Mouse (Mus musculus): ENCODE results near the gene Serinc1. TPM values are rescaled to one million over a fixed set of nuclear protein-coding genes. Genes with fewer than 3 reads are reported as not detected.

Gene Serinc1
- polyA plus RNA-seq, 1 experiment from 2014 or later, result 408 TPM

DNA sequence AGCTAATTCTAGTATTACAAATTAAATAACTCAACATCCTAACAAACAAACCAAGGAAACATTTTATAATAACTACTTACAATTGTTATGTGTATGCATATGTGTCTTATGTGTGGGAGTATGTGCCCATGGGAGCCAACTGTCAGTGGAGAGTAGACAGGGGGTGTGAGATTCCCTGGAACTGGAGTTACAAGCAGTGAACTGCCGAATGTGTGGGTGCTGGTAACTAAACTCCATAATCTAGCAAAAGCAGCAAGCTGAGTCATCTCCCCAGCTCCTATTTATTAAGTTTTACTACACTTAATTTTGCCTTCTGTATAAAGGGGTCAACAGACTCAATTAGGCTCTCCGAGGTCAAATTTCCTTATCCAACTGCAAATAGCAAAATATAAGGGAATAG lies 1.3 kb downstream of the Serinc1 start:
- Histone ChIP-seq H3K27ac (replicated peaks) (no peak overlapping the region), H3K9ac (peak overlapping the region; percentile 95), H3K4me2 (peak overlapping the region; percentile 76), H3K4me3 (peak overlapping the region; percentile 91), H3K9me3 (no peaks in the 10 kb centered on the region), H3K4me1 (replicated peaks) (peaks cover 45% of the 10 kb centered on the region), H3K27me3 (0 out of 2 replicates have a peak, but pooled peaks cover 3% of the 10 kb centered on the region), H3K36me3 (peaks cover 13% of the 10 kb centered on the region)
- 65% methylated on average over 2 of the region's 2 CpGs for WGBS
- no peak for ATAC-seq (ENCODE audit: low read depth)

DNA sequence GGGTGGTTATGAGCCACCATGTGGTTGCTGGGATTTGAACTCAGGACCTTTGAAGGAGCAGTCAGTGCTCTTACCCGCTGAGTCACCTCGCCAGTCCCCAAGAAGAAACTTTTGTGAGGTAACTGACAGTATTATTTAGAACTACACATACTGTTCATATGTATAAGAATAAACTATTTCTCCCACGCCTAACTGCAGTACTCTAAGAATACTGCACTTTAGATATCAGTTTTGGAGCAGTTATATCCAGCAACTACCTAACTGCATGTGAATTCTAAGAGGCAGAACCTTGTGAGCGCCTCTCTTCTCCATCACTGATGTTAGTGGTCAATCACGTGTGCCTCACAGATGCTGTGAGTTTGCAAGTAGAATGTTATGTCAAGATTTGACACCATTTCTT lies 5.9 kb downstream of the Serinc1 start:
- Histone ChIP-seq H3K27me3 (no peaks in the 10 kb centered on the region), H3K27ac (replicated peaks) (no peak overlapping the region), H3K4me2 (no peak overlapping the region), H3K4me3 (no peak overlapping the region), H3K9ac (no peak overlapping the region), H3K4me1 (replicated peaks) (peaks cover 45% of the 10 kb centered on the region), H3K36me3 (peaks cover 52% of the 10 kb centered on the region), H3K9me3 (no peaks in the 10 kb centered on the region)
- ATAC-seq (ENCODE audit: low read depth), result no peak
- WGBS, result 94% methylated on average over 5 of the region's 5 CpGs

DNA sequence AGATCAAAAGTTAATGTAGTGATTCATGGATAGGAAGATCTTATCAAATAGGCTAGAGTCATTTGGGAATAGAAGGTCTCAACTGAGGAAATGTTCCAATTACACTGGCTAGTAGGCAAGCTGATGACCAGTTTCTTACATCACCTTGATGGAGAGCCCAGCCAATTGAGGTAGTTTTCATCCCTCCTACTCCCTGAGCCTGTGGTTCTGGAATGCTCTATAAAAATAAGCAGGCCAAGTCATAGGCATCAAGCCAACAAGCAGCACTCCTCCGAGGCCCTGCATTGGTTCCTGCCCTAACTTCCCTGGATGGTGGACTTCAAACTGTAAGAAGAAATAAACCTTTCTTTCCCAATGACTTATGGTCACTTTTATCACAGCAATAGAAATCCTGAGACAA lies 17.1 kb downstream of the Serinc1 start:
- H3K27me3 ChIP-seq, result no peaks in the 10 kb centered on the region
- no peak overlapping the region for H3K27ac ChIP-seq (replicated peaks)
- 74% methylated on average over 1 of the region's 1 CpGs for WGBS
- H3K4me2 ChIP-seq, result no peak overlapping the region
- no peaks in the 10 kb centered on the region for H3K4me1 ChIP-seq (replicated peaks)
- no peak overlapping the region for H3K9ac ChIP-seq
- H3K36me3 ChIP-seq, result peaks cover 76% of the 10 kb centered on the region
- no peak for ATAC-seq (ENCODE audit: low read depth)
- no peaks in the 10 kb centered on the region for H3K9me3 ChIP-seq
- H3K4me3 ChIP-seq, result no peak overlapping the region

DNA sequence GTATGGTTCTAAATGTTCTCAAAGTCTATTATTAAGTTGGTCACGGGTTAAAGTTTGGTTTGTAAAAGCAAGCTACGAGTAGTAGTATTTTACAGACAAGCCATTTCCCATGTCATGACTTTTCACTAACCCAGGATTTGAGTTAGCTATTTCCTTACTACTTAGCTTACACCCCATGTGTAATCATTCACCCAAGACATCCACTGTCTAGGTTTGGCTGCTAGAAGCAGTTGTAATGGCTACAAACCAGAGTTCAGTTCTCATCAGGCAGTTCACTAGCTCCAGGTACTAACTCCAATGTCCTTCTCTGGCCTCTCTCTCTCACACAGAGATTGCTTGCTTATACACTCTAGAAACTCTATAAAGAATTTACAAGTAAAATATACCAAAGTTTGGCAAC lies 17.7 kb downstream of the Serinc1 start:
- Histone ChIP-seq H3K4me2 (no peak overlapping the region), H3K4me3 (no peak overlapping the region), H3K27me3 (no peaks in the 10 kb centered on the region), H3K9ac (no peak overlapping the region), H3K36me3 (peaks cover 72% of the 10 kb centered on the region), H3K9me3 (no peaks in the 10 kb centered on the region), H3K27ac (replicated peaks) (no peak overlapping the region), H3K4me1 (replicated peaks) (no peaks in the 10 kb centered on the region)
- ATAC-seq (ENCODE audit: low read depth), result no peak
- WGBS, result 94% methylated on average over 2 of the region's 2 CpGs

DNA sequence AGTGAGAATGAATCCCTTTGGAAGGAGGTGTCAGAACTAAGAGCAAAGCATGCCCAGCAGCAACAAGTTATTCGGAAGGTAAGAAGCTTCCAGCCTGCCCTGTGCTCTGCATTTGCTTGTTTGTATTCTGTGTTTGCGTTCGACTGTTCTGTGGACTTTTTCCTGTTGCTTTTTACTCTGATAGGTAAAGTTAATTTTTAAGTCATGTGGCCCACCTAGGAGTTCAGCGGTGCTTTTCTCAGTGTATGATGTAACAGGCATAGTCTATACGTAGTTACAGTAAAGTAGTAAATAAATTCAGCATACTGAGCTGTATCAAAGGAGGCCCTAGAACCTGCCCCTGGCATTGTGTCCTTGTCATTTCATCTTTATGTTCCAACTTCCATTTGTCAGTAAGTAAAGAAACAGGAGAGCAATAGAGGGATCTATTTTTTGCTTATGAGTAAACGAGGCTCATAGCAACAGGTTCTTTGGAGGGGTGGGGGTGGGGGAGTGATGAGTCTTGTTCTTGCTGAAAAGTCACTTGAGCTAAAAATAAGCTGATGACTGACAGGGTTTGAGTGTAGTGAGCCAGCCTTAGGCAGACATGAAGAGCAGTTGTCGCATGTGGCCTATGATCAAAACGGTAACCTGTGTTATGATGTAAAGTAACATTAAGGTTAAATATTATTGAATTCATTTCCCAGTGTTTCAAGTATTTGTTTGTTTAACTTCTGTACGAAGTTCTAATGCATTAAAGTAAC lies 32.7 kb downstream of the Serinc1 start:
- H3K4me3 ChIP-seq, result no peak overlapping the region
- no peak overlapping the region for H3K27ac ChIP-seq (replicated peaks)
- WGBS, result 92% methylated on average over 9 of the region's 9 CpGs
- H3K36me3 ChIP-seq, result peaks cover 40% of the 10 kb centered on the region
- no peak overlapping the region for H3K9ac ChIP-seq
- no peak overlapping the region for H3K4me2 ChIP-seq
- ATAC-seq (ENCODE audit: low read depth), result no peak
- H3K9me3 ChIP-seq, result no peaks in the 10 kb centered on the region
- H3K4me1 ChIP-seq (replicated peaks), result no peaks in the 10 kb centered on the region
- H3K27me3 ChIP-seq, result no peaks in the 10 kb centered on the region

DNA sequence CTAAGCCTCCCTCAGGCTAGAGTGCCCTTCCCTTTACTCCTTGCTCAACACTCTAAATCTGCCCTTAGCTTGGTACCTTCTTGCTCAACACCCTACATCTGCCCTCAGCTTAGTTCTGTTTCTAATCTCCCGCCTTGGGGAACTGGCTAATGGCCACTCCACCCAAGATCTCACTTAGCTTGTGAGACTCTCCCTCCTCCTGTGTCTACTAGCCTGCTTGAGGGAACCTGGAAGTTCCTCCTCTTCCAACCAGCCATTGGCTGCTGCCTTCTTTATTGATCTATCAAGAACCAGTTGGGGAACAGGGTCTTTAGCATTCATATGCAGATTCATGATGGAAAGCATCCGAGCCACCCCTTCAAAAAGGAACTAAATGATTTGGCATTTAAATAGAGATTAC lies 40.3 kb downstream of the Serinc1 start:
- no peak overlapping the region for H3K27ac ChIP-seq (replicated peaks)
- peaks cover 30% of the 10 kb centered on the region for H3K4me1 ChIP-seq (replicated peaks)
- ATAC-seq (ENCODE audit: low read depth), result no peak
- 69% methylated on average over 2 of the region's 2 CpGs for WGBS
- no peak overlapping the region for H3K4me3 ChIP-seq
- H3K36me3 ChIP-seq, result peaks cover 22% of the 10 kb centered on the region
- H3K9me3 ChIP-seq, result no peaks in the 10 kb centered on the region
- H3K4me2 ChIP-seq, result no peak overlapping the region
- H3K9ac ChIP-seq, result no peak overlapping the region
- H3K27me3 ChIP-seq, result no peaks in the 10 kb centered on the region

DNA sequence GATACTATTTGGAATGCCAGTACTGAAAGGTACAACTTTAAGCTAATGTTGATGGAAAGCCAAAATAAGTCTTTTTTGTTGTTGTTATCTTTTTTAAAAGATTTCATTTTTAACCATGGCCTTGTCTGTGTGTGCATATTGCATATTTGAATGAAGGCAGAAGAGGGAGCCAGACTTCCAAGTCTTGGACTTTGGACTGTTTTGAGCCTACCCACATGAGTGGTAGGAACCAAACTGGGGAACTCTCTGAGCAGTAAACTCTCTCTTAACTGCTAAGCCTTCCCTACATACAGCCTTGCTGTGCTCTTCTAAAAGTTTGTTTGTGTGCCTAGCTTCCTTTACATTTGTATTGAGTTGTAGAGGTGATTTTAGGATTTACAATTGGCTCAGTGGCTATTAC lies 43.7 kb downstream of the Serinc1 start:
- Histone ChIP-seq H3K27ac (replicated peaks) (no peak overlapping the region), H3K27me3 (no peaks in the 10 kb centered on the region), H3K9me3 (no peaks in the 10 kb centered on the region), H3K9ac (peak overlapping the region; percentile 17; the same call in 1 of the 2 replicates), H3K4me3 (peak overlapping the region; percentile 88), H3K4me1 (replicated peaks) (peaks cover 30% of the 10 kb centered on the region), H3K4me2 (peak overlapping the region; percentile 77), H3K36me3 (peaks cover 9% of the 10 kb centered on the region)
- ATAC-seq (ENCODE audit: low read depth), result no peak

DNA sequence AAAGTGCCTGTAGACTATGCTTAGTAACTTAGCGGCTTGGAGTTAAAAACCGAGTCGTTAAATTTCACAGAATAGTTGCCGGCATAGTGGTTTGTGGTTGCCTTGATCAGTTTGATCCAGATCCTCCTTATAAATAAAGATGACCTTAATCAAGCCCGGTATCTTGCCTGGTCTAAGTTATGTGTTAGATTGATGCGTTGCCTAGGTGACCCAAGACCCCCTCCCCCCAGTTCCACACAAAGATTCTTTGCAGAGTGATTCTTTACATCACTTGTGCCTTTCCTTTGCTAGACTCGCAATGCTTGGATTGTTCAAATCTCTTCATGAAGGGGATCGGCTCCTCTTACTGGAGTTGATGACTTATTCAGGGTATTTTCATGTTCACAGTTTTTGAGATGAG lies 45.1 kb downstream of the Serinc1 start:
- WGBS, result 1% methylated on average over 8 of the region's 8 CpGs
- Histone ChIP-seq H3K4me1 (replicated peaks) (peaks cover 30% of the 10 kb centered on the region), H3K4me2 (peak overlapping the region; percentile 77), H3K9me3 (no peaks in the 10 kb centered on the region), H3K27ac (replicated peaks) (peak overlapping the region; percentile 99; the same call in 1 of the 2 replicates), H3K36me3 (peaks cover 5% of the 10 kb centered on the region; the same call in 1 of the 2 replicates), H3K27me3 (no peaks in the 10 kb centered on the region), H3K4me3 (peak overlapping the region; percentile 88), H3K9ac (peak overlapping the region; percentile 98)
- no peak for ATAC-seq (ENCODE audit: low read depth)

DNA sequence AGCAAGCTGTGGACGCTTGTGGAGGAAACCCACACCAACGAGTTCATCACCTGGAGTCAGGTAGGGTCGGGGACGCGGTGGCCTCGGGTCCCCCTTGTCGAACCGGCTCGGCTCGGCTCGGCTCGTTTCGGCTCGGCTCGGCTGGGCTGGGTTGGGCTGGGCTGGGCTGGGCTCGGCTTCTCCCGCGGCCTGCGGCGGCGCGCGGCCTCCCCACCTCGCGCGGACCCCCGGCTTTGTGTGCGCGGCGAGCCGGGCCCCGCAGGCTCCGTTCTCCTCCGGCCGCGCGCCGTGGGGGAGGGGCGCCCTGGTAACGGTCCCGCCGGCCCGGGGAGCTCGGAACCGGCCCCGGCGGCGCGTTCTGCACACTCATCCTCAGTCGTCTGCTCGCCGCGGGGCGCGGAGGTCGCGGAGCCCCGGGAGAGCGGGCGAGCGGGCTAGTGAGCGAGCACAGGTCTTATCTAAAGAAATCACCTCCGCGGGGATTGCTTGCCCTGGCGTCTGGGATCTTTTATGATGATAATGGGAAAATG lies 45.7 kb downstream of the Serinc1 start:
- H3K4me2 ChIP-seq, result peak overlapping the region; percentile 77
- H3K27me3 ChIP-seq, result no peaks in the 10 kb centered on the region
- ATAC-seq (ENCODE audit: low read depth), result peak; percentile 86

DNA sequence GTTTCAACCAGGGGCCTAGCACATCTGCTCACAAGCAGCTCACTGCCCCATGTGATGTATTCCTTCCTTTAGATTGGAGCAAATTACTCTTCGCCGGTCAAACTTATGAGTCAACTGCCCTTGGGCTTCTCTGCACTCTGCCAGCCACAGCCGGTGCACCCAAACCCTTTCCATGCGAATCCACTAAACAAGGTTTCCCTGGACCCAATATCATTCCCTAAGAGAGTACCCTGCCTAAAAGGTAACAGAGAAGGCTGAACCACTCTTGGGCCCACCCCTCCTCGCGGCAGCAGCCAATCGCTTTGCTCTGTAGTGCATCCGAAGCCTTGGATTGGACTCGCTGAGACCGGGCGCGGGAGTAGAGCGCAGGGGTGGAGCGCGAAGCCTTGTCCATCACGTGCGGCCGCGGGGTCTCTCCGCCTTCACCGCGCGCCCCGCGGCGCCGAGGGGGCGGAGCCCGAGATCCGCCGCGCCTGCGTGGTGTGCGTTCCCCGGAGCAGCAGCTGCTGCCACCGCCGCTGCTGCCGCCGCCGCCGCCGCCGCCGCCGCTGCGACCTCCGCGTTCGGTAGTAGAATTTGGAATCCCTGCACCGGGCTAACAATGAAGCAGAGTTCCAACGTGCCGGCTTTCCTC lies 46.3 kb downstream of the Serinc1 start, which contains the start of gene Hsf2:
Gene Hsf2 (plus strand): TSS at position 478 of the 634 bp plus-strand sequence.
- Histone ChIP-seq H3K4me2 (peak within 1 kb of the TSS; percentile 77), H3K4me1 (replicated peaks) (peaks cover 30% of the 10 kb centered on the region), H3K27ac (replicated peaks) (peak within 1 kb of the TSS; percentile 99), H3K4me3 (peak within 1 kb of the TSS; percentile 88), H3K9me3 (no peaks in the 10 kb centered on the region), H3K9ac (peak within 1 kb of the TSS; percentile 98), H3K36me3 (no peaks in the 10 kb centered on the region), H3K27me3 (no peaks in the 10 kb centered on the region)
- WGBS, result 1% methylated on average over 52 of the region's 52 CpGs
- peak; percentile 100 for ATAC-seq (ENCODE audit: low read depth)

More for the DNA sequence above, 45.7 kb downstream of the Serinc1 start:
- no peaks in the 10 kb centered on the region for H3K9me3 ChIP-seq
- H3K4me1 ChIP-seq (replicated peaks), result peaks cover 30% of the 10 kb centered on the region
- under 1% methylated on average over 49 of the region's 65 CpGs for WGBS
- peak overlapping the region; percentile 98 for H3K9ac ChIP-seq
- peak overlapping the region; percentile 99 for H3K27ac ChIP-seq (replicated peaks)
- peak overlapping the region; percentile 88 for H3K4me3 ChIP-seq
- peaks cover 1% of the 10 kb centered on the region; the same call in 1 of the 2 replicates for H3K36me3 ChIP-seq

DNA sequence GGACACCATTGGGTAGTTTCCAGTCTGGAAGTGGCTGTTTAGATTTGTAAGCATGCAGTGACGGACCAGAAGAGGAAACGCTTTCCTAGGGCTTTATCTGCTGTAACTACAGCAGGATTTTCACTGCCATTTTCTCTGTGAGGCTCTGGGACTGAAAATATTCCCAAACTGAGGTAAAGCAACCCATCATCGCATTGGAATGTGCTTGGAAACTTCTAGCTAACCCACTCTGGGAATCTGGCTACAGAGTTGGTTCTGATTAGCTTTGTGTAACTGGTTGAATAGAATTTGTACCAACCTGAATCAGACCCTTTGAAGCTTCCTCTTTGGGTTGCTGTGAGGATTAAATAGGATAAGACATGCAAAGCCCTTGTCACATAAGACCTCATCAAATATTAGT lies 47.6 kb downstream of the Serinc1 start:
- WGBS, result 90% methylated on average over 3 of the region's 3 CpGs
- ATAC-seq (ENCODE audit: low read depth), result no peak
- no peak overlapping the region for H3K4me3 ChIP-seq
- no peak overlapping the region for H3K27ac ChIP-seq (replicated peaks)
- no peak overlapping the region for H3K4me2 ChIP-seq
- H3K36me3 ChIP-seq, result no peaks in the 10 kb centered on the region
- H3K27me3 ChIP-seq, result no peaks in the 10 kb centered on the region
- no peaks in the 10 kb centered on the region for H3K9me3 ChIP-seq
- no peak overlapping the region for H3K9ac ChIP-seq
- H3K4me1 ChIP-seq (replicated peaks), result peaks cover 18% of the 10 kb centered on the region

DNA sequence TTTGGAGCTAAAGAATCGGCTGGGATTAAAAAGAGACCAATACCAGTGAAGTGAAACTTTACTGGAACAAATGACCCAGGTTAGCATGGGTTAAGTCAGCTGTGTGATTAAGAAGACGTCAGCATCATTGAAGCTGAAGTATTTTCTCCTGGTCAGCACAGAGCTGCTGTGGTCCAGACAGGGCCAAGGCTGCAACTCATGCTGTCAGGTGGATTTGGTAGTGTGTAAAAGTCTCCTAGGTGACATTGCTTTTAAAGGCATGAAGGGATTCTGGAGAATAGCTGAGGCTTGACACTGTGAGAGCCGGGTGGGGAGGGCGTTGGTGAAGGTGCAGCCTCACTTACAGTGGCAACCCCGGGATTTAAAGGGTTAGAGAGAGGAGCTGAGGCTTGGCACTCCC lies 50.6 kb downstream of the Serinc1 start:
- H3K4me2 ChIP-seq, result no peak overlapping the region
- H3K36me3 ChIP-seq, result no peaks in the 10 kb centered on the region
- H3K4me3 ChIP-seq, result no peak overlapping the region
- H3K27me3 ChIP-seq, result no peaks in the 10 kb centered on the region
- 34% methylated on average over 5 of the region's 5 CpGs for WGBS
- H3K4me1 ChIP-seq (replicated peaks), result no peaks in the 10 kb centered on the region
- ATAC-seq (ENCODE audit: low read depth), result no peak
- H3K9ac ChIP-seq, result no peak overlapping the region
- H3K27ac ChIP-seq (replicated peaks), result no peak overlapping the region
- H3K9me3 ChIP-seq, result no peaks in the 10 kb centered on the region
